Mouse (Mus musculus): ENCODE results near the gene Klhl7.
"Not testable (repeated sequence)": the region's sequence is repeated elsewhere in the genome, so short reads cannot be mapped to it uniquely, and the experiment has no call there.

The Klhl7 gene

GRCm38 (mm10) chr5:24095393-24095792 lies 5.0 kb upstream of the Klhl7 start:
- no peak for DNase-seq (ENCODE audit: low spot score)

- DNase-seq (ENCODE audit: low spot score): no peak
These were observed 4.5 kb upstream of the Klhl7 start for GRCm38 (mm10) chr5:24095881-24096280.

- peak; percentile 61 for DNase-seq (ENCODE audit: low spot score)
These were observed 456 bp downstream of the Klhl7 start for GRCm38 (mm10) chr5:24100810-24101311.

- DNase-seq (ENCODE audit: low spot score): peak; percentile 45
These were observed 1.2 kb downstream of the Klhl7 start for GRCm38 (mm10) chr5:24101446-24102140.

DNA sequence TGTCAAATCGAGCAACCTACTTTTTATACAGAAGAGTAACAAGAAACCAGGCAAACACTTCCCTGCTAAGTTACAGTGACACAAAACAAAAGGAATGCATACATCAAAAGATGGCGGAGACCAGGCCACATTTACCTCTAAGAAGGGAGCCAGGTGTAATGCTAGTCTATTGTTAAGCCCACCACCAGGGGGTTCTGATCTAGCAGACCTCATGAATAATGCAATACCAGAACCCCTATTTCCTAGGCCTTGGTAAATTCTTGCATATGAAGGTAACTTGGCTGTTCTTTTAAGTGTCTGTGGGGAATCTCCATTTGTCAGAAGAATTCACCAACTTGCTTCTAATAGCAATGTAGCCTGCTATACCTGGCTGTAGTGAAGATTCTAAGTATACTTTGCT lies 2.8 kb downstream of the Klhl7 start:
- DNase-seq (ENCODE audit: low spot score): not testable (repeated sequence)

GRCm38 (mm10) chr5:24103841-24104240 lies 3.4 kb downstream of the Klhl7 start:
- no peak for DNase-seq (ENCODE audit: low spot score)

DNA sequence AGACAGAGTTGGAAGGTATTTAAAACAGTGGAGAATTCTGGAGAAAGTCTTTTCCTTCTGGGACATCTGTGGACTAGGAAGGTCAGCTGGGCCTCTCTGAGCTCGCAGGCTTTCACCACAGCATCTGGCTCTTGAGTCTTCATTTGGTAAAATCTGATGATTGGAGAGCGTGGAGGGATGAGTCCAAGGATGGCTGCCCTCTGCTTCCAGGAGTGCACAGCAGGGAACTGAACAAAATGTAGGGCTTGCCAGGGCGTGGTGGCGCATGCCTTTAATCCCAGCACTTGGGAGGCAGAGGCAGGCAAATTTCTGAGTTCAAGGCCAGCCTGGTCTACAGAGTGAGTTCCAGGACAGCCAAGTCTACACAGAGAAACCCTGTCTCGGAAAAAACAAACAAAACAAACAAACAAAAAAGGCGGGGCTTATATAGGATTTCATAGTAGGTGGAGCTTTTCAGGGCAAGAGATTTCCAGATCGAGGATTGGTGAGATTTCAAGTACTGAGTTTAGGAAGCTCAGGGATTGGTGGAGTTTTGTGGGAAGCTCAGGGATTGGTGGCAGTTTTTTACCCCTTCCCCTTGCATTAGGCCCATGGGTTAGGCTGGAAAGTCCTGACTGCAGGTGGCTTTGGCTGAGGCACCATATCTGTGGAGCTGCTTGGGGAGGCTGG lies 6.8 kb downstream of the Klhl7 start:
- DNase-seq (ENCODE audit: low spot score): no peak

- DNase-seq (ENCODE audit: low spot score): no peak
These were observed 7.3 kb downstream of the Klhl7 start for GRCm38 (mm10) chr5:24107740-24108098.

GRCm38 (mm10) chr5:24110068-24110467 lies 9.7 kb downstream of the Klhl7 start:
- DNase-seq (ENCODE audit: low spot score): no peak

DNA sequence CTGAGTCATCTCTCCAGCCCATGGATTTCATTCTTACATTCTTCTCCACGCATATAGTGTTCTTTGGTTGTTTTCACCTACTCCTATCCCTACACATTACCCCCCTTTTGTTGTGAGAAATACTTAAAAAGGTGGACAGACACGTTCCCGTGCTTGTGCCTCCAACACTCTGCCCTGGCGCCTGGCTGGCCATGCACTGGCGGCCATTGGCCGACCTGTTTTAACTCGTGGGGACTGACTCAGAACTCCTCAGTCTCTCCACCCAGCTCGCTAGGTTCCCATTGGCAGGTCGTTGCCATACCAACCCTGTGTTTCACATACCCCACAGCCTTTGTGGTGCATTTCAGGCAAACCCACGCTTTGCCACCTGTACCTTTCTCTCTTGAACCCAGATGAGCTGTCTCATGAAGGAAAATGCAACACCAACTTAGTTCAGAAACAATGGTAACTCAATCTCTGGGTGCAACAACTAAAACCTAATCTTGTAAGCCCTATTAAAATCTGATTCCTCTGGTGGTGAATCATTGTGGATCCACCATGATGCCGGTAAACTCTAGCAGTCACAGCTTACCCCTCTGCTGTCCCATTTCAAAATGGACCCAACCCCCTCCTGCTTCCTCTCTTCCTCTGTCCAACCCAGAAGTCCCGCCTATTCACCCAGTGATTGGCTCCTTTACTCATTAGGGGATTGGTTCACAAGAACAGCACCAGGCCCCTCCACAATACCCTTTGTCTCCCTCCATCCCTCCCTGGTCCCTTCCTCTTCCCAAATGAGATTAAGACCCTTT lies 11.9 kb downstream of the Klhl7 start:
- no peak for DNase-seq (ENCODE audit: low spot score)

GRCm38 (mm10) chr5:24122221-24122620 lies 21.8 kb downstream of the Klhl7 start:
- no peak for DNase-seq (ENCODE audit: low spot score)

GRCm38 (mm10) chr5:24124175-24124574 lies 23.8 kb downstream of the Klhl7 start:
- DNase-seq (ENCODE audit: low spot score): no peak

GRCm38 (mm10) chr5:24124579-24125276 lies 24.3 kb downstream of the Klhl7 start:
- DNase-seq (ENCODE audit: low spot score): no peak

DNA sequence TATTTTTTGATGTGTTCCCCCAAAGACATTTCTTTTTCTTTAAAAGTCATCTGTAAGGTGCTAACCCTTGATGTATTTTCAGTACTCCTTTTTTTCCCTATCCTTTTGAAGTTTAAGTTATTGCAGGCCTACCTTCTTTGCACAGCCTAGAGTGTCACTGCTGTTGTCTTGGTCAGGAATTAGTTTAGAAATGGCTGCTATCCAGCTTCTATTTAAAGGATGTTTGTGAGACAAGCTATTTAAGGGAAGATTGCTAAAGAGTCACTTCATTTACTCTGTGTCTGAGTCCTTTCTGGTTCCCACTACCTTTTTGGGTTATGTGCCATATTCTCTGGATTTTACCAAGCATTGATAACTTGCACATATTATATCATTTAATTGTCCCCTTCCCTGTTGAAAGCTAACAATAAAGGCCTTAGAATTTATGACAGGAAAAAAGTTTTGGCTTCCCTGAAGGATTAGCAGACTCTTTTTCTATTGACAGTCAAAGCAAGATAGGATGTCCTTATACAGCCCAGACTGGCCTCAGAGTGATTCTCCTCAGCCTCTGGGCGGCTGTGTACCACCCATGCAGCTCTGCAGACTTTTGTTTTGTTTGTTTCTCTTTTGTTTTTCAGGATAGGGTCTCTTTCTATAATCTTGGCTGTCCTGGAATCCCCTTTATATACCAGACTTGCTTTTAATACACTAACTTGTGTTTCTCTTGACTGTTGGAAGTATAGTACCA lies 25.7 kb downstream of the Klhl7 start:
- no peak for DNase-seq (ENCODE audit: low spot score)

DNA sequence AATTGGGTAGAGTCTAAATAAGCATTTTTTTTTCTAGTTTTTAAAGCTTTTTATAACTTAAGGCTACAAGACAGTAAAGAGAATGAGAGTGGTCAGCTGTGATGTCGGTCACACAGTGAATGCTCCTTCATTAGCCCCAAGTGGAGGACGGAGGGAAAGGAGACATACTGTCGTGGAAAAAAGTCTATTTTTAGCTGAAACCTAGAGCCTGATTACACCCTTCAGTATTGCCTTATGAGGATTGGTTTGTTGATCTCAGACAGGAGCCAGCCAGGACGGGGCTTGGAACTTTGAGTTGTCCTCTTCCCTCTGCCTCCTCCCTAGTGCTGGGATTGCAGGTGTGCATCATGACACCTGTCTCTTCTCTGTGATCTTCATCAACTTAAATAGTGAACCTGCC lies 26.6 kb downstream of the Klhl7 start:
- DNase-seq (ENCODE audit: low spot score): no peak

- no peak for DNase-seq (ENCODE audit: low spot score)
These were observed 46.6 kb downstream of the Klhl7 start for GRCm38 (mm10) chr5:24146964-24147363.

- DNase-seq (ENCODE audit: low spot score): no peak
These were observed 51.8 kb downstream of the Klhl7 start for GRCm38 (mm10) chr5:24152199-24152598.

- no peak for DNase-seq (ENCODE audit: low spot score)
These were observed 56.4 kb downstream of the Klhl7 start for GRCm38 (mm10) chr5:24156774-24157173.

DNA sequence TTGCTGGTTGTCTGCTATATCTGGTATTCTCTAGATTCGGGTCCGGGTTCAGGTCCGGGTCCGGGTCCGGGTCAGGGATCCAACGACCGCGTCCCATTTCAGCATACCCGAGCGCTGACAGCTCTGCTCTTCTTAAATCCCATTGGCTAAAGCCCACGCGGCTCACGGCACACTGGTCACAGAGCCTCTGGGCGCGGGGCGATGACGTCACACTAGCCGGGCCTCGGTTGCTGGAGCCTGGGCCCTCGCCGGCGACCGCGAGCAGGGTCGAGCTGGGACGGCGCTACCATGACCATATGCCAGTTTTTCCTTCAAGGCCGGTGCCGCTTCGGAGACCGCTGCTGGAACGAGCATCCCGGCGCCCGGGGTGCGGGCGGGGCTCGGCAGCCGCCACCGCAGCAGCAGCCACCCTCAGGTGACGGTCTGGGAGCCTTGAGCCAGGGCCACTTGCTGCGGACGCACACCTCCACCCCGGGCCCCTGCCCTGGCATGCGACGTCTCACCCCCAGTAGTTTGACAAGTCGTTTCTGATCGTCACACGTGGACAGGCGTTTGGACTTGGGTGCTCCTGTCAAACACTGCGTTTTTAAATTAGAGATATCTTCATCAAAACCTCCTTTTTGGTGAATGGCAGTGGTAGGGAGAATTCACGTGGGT lies 64.5 kb downstream of the Klhl7 start, which contains the start of gene Nupl2:
Gene Nupl2, plus strand, starts transcription at position 175 of the 657 bp plus-strand sequence.
- DNase-seq (ENCODE audit: low spot score): peak; percentile 95

DNA sequence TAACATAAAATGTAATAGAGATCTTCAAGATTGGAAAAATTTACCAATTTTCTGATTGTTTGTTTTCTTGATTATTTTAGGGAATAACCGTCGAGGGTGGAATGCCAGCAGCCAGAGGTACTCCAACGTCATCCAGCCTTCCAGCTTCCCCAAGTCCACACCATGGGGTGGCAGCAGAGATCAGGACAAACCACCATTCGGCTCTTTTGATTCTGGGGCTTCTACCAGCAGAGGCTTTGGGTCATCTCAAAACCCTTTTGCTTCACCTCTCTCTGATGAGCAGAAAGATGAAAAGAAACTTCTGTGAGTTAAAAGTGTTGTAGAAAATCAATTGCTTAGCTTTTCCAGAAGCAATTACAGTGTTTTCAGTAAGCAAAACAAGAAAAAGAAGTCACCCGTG lies 66.9 kb downstream of the Klhl7 start:
- DNase-seq (ENCODE audit: low spot score): peak; percentile 61

DNA sequence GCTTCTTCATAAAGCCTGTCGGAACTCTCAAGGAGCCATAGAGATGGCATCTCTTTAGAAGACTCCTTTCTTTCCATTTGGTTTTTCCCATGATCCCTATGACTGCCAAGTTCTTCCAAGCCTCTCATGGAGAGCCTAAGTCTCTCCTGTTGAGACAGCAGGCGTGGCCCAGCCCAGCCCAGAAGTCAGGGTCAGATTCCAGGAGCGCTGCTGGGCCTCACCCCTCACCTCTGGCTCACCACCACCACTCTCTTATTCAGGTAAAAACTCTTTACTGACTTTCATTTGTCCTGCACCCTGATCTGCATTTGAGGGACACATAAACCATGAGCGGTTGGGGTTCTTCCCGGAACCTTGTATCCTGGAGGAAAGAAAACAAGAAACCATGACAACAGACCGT lies 69.5 kb downstream of the Klhl7 start:
- DNase-seq (ENCODE audit: low spot score): no peak

All from MN1 (cell line).